Mouse (Mus musculus) liver, adult 2 months (tissue): ENCODE data around the gene Zfp605.

Source experiments
- CTCF ChIP-seq: fragments of 200-500 bp; IDR thresholded peaks from 2 replicates; pipeline ENCODE4 v1.5.1; 2011; ENCODE audit warnings: low read depth, low read length, control low read depth
- POLR2A ChIP-seq: fragments of 200-500 bp; IDR thresholded peaks from 2 replicates; pipeline ENCODE4 v1.6.1; 2011; ENCODE audit warnings: low read length, control low read depth; ENCODE audit not compliant: insufficient read depth; ENCODE audit errors: extremely low read depth

DNA sequence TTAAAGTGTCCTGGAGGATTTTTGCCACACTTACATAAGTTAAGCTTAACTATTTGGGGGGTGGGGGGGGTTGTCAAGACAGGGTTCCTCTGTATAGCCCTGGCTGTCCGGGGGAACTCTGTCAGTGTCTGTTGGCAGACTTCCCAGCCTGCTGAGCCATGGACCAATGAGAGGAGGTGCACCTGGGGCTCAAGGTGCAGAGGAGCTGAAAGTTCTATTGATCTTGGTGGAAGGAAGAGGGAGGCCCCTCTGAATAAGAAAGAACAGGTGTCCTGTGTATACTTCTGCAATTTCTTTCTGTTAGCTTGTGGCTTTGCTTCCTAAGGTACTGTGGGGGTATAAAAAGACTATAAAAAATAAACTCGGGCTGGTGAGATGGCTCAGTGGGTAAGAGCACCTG lies 18.3 kb upstream of the Zfp605 start:
- TF ChIP-seq POLR2A, result no peak
- TF ChIP-seq CTCF, result no peak
